Mouse (Mus musculus) spleen, adult 2 months (tissue): ENCODE measurements around the gene Unc93a2. TPM values are rescaled to one million over a fixed set of nuclear protein-coding genes. Genes with fewer than 3 reads are reported as not detected.
"Not testable (repeated sequence)": the region's sequence is repeated elsewhere in the genome, so short reads cannot be mapped to it uniquely, and the experiment has no call there.

Experiments
- DNase-seq, 2 experiments: peaks; one replicate each; pipeline versions ENCODE4 v3.0.0 to v3.0.0-alpha.2; 2012 to 2021; ENCODE audit warnings: low spot score in 2 of 2, low read depth in 1 of 2
- H3K27ac ChIP-seq: fragments of 200-500 bp; 2 replicates; pipeline ENCODE4 v1.5.1; 2012; ENCODE audit warnings: low read length, inconsistent platforms; ENCODE audit not compliant: insufficient read depth
- H3K27me3 ChIP-seq: fragments of 200-500 bp; 2 replicates; pipeline ENCODE4 v1.6.1; 2012; ENCODE audit warnings: mild to moderate bottlenecking, moderate library complexity, low read length, inconsistent platforms; ENCODE audit not compliant: control insufficient read depth, insufficient read depth
- H3K36me3 ChIP-seq: fragments of 200-500 bp; 2 replicates; pipeline ENCODE4 v1.6.1; 2012; ENCODE audit warnings: mild to moderate bottlenecking, low read length, inconsistent platforms; ENCODE audit not compliant: control insufficient read depth, insufficient read depth
- H3K4me1 ChIP-seq: fragments of 200-500 bp; 2 replicates; pipeline ENCODE4 v1.6.1; 2011; ENCODE audit warnings: inconsistent platforms; ENCODE audit not compliant: control insufficient read depth, insufficient read depth, insufficient read length
- H3K4me3 ChIP-seq: fragments of 200-500 bp; 2 replicates; pipeline ENCODE4 v1.5.1; 2011; ENCODE audit warnings: mild to moderate bottlenecking, inconsistent platforms; ENCODE audit not compliant: insufficient read depth, insufficient read length; ENCODE audit errors: extremely low read depth
- WGBS: fragments of 180-500 bp; shearing (Covaris S2); methylation state at CpG from one replicate; pipeline ENCODE4 v1.1.7; 2018; 5-methylcytosine and 5-hydroxymethylcytosine counted together
- polyA plus RNA-seq: library from polyadenylated mRNA; depleted of rRNA; stranded (reverse); fragments of >200 nt; gene quantifications from 2 replicates; pipeline ENCODE4 v1.2.3, GENCODE M21; 2012

Unc93a2 gene
- polyA plus RNA-seq, 1 experiment = not detected

GRCm38 (mm10) chr17:7395671-7396070, 10.4 kb upstream of the Unc93a2 start:
- DNase-seq, H3K4me3 ChIP-seq, H3K27ac ChIP-seq, H3K36me3 ChIP-seq, H3K27me3 ChIP-seq, H3K4me1 ChIP-seq: not testable (repeated sequence)
- WGBS = 86% methylated on average over 8 of the region's 8 CpGs

GRCm38 (mm10) chr17:7395116-7395515, 9.9 kb upstream of the Unc93a2 start:
- DNase-seq, H3K4me3 ChIP-seq, H3K27me3 ChIP-seq, H3K27ac ChIP-seq, H3K36me3 ChIP-seq, H3K4me1 ChIP-seq: not testable (repeated sequence)
- 93% methylated on average over 7 of the region's 7 CpGs for WGBS

- not testable (repeated sequence) for H3K27ac ChIP-seq, DNase-seq, H3K27me3 ChIP-seq, H3K4me3 ChIP-seq, H3K36me3 ChIP-seq, H3K4me1 ChIP-seq
- 82% methylated on average over 7 of the region's 7 CpGs for WGBS
These were observed 4.6 kb upstream of the Unc93a2 start for GRCm38 (mm10) chr17:7389898-7390297.

GRCm38 (mm10) chr17:7388958-7389356, 3.7 kb upstream of the Unc93a2 start:
- not testable (repeated sequence) for H3K4me1 ChIP-seq, DNase-seq, H3K27me3 ChIP-seq, H3K27ac ChIP-seq, H3K36me3 ChIP-seq, H3K4me3 ChIP-seq
- 83% methylated on average over 8 of the region's 8 CpGs for WGBS

GRCm38 (mm10) chr17:7388341-7388957, 3.2 kb upstream of the Unc93a2 start:
- H3K4me1 ChIP-seq, H3K27ac ChIP-seq, H3K36me3 ChIP-seq, H3K27me3 ChIP-seq, DNase-seq, H3K4me3 ChIP-seq: not testable (repeated sequence)
- WGBS = no CpG with 5 or more reads among the region's 2 CpGs

GRCm38 (mm10) chr17:7386016-7386415, 752 bp upstream of the Unc93a2 start:
- not testable (repeated sequence) for H3K36me3 ChIP-seq, DNase-seq, H3K27me3 ChIP-seq, H3K4me1 ChIP-seq, H3K4me3 ChIP-seq, H3K27ac ChIP-seq
- WGBS = 80% methylated on average over 8 of the region's 8 CpGs

- H3K27ac ChIP-seq, H3K27me3 ChIP-seq, H3K4me1 ChIP-seq, H3K36me3 ChIP-seq, H3K4me3 ChIP-seq, DNase-seq: not testable (repeated sequence)
- WGBS = 88% methylated on average over 12 of the region's 13 CpGs
These were observed 1.8 kb downstream of the Unc93a2 start for GRCm38 (mm10) chr17:7383167-7384143.

- not testable (repeated sequence) for DNase-seq, H3K27me3 ChIP-seq, H3K36me3 ChIP-seq, H3K4me1 ChIP-seq, H3K27ac ChIP-seq, H3K4me3 ChIP-seq
- 86% methylated on average over 1 of the region's 3 CpGs for WGBS
These were observed 2.6 kb downstream of the Unc93a2 start for GRCm38 (mm10) chr17:7382711-7383110.

GRCm38 (mm10) chr17:7377907-7378306, 7.4 kb downstream of the Unc93a2 start:
- H3K36me3 ChIP-seq, H3K4me1 ChIP-seq, DNase-seq, H3K27ac ChIP-seq, H3K27me3 ChIP-seq, H3K4me3 ChIP-seq: not testable (repeated sequence)
- 10% methylated on average over 2 of the region's 3 CpGs for WGBS

GRCm38 (mm10) chr17:7376951-7377700, 8.1 kb downstream of the Unc93a2 start:
- not testable (repeated sequence) for H3K27me3 ChIP-seq, H3K27ac ChIP-seq, H3K4me3 ChIP-seq, H3K36me3 ChIP-seq, DNase-seq, H3K4me1 ChIP-seq
- WGBS = 85% methylated on average over 1 of the region's 3 CpGs
